Mouse (Mus musculus) lung, embryonic 14.5 days (tissue): ENCODE results near the gene Ncam1. TPM values are rescaled to one million over a fixed set of nuclear protein-coding genes. Genes with fewer than 3 reads are reported as not detected.

Experiments
- ATAC-seq: fragments of 200-750 bp; cut with Nextera tagmentation; 2 replicates; pipeline ENCODE4 v1.8.0; 2017; ENCODE audit warnings: mild to moderate bottlenecking, moderate TSS enrichment, moderate library complexity; ENCODE audit not compliant: insufficient read depth
- DNase-seq: peaks from one replicate; pipeline ENCODE4 v3.0.0-alpha.2; 2015
- H3K27ac ChIP-seq: fragments of 300-500 bp; sonication (generic); 2 replicates; pipeline ENCODE4 v1.5.1; 2014; ENCODE audit warnings: low read depth, mild to moderate bottlenecking, moderate library complexity
- H3K27me3 ChIP-seq: fragments of 300-500 bp; sonication (generic); 2 replicates; pipeline ENCODE4 v1.6.1; 2014; ENCODE audit warnings: low read length, control low read depth; ENCODE audit not compliant: insufficient read depth
- H3K36me3 ChIP-seq: fragments of 300-500 bp; sonication (generic); 2 replicates; pipeline ENCODE4 v1.6.1; 2014; ENCODE audit warnings: control low read depth; ENCODE audit not compliant: insufficient read depth
- H3K4me1 ChIP-seq: fragments of 300-500 bp; sonication (generic); 2 replicates; pipeline ENCODE4 v1.6.1; 2014; ENCODE audit warnings: antibody characterized with exemption, control low read depth; ENCODE audit not compliant: insufficient read depth
- H3K4me2 ChIP-seq: fragments of 300-500 bp; sonication (generic); 2 replicates; pipeline ENCODE4 v1.6.1; 2014; ENCODE audit warnings: mild to moderate bottlenecking
- H3K4me3 ChIP-seq: fragments of 300-500 bp; sonication (generic); 2 replicates; pipeline ENCODE4 v1.5.1; 2014; ENCODE audit warnings: low read depth, low read length
- H3K9ac ChIP-seq: fragments of 300-500 bp; sonication (generic); 2 replicates; pipeline ENCODE4 v1.6.1; 2014
- H3K9me3 ChIP-seq: fragments of 300-500 bp; sonication (generic); 2 replicates; pipeline ENCODE4 v1.6.1; 2016; ENCODE audit warnings: low read depth, low read length, control low read depth
- CTCF ChIP-seq: IDR thresholded peaks from 2 replicates; pipeline ENCODE4 v1.5.1; 2016; ENCODE audit warnings: antibody characterized with exemption, low read depth
- WGBS: fragments of 180-500 bp; shearing (Covaris S2); extraction: QIAGEN DNeasy Blood & Tissue Kit; methylation state at CpG from one replicate; pipeline ENCODE4 v1.1.7; 2014; 5-methylcytosine and 5-hydroxymethylcytosine counted together
- polyA plus RNA-seq: library from polyadenylated mRNA; unstranded; fragments of >200 nt; fragmentation: Nextera tagmentation; extraction: Ambion mirVana; gene quantifications from 2 replicates; pipeline ENCODE4 v1.2.1, GENCODE M21; 2014

The Ncam1 gene
- polyA plus RNA-seq, 1 experiment from 2014 or later = 19.6 TPM

DNA sequence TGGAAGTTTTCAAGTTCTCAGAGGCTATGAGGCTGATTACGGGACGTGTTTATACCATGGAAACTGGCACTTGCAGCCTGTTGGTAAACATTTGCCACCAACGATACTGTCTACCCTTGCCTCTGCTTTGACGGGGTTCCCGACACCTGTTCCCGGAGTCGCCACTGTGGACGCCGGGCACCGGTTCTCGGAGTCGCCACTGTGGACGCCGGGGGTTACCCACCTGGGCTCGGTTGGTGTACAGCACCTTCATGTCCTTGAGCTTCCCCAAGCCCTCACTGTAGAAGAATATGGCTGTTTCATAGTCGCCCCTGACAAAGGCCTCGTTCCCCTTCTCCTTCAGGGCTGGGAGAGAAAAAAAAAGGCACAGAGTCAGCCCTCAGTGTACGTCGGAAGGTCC is 328.7 kb downstream of the Ncam1 start:
- H3K9ac ChIP-seq = no peak overlapping the region
- H3K4me3 ChIP-seq = no peak overlapping the region
- H3K4me2 ChIP-seq = no peak overlapping the region
- 89% methylated on average over 19 of the region's 19 CpGs for WGBS
- ATAC-seq = no peak
- H3K36me3 ChIP-seq = no peaks in the 10 kb centered on the region
- DNase-seq = no peak
- H3K4me1 ChIP-seq = no peaks in the 10 kb centered on the region
- no peak for TF ChIP-seq CTCF
- H3K27me3 ChIP-seq = no peaks in the 10 kb centered on the region
- H3K27ac ChIP-seq = no peak overlapping the region
- no peaks in the 10 kb centered on the region for H3K9me3 ChIP-seq

DNA sequence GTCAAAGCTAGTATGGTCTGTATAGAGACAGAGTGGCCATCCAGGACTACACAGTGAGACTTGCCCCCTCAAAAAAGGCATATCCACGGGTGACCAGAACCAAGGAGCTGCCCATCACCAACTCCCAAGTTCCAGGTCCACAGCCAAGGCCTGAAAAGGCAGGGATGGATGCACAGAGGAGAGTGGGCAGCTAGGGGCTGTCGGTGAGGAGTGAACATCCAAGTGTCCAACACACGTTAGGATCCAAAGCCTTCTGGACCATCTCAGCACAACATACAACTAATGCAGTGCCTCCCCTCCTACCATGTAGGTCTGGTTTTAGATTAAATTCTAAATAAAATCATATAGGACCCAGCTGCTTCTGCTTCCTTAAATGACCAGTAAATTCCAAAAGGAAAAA is 342.6 kb downstream of the Ncam1 start:
- no peaks in the 10 kb centered on the region for H3K27me3 ChIP-seq
- H3K9me3 ChIP-seq = no peaks in the 10 kb centered on the region
- WGBS = 85% methylated on average over 3 of the region's 3 CpGs

GRCm38 (mm10) chr9:49452396-49452795 is 346.3 kb downstream of the Ncam1 start:
- Histone ChIP-seq H3K4me2 (no peak overlapping the region), H3K4me3 (no peak overlapping the region), H3K4me1 (no peaks in the 10 kb centered on the region), H3K9ac (no peak overlapping the region), H3K27ac (no peak overlapping the region), H3K9me3 (no peaks in the 10 kb centered on the region), H3K36me3 (no peaks in the 10 kb centered on the region), H3K27me3 (no peaks in the 10 kb centered on the region)
- ATAC-seq = no peak
- TF ChIP-seq CTCF = no peak
- no peak for DNase-seq
- WGBS = 87% methylated on average over 1 of the region's 1 CpGs

More for the DNA sequence above, 342.6 kb downstream of the Ncam1 start:
- no peak overlapping the region for H3K9ac ChIP-seq
- no peak overlapping the region for H3K4me3 ChIP-seq
- no peaks in the 10 kb centered on the region for H3K36me3 ChIP-seq
- H3K27ac ChIP-seq = no peak overlapping the region
- DNase-seq = no peak
- no peaks in the 10 kb centered on the region for H3K4me1 ChIP-seq
- H3K4me2 ChIP-seq = no peak overlapping the region
- no peak for TF ChIP-seq CTCF
- ATAC-seq = no peak
